Mouse (Mus musculus): ENCODE measurements around the gene Gtf3c1.

DNA sequence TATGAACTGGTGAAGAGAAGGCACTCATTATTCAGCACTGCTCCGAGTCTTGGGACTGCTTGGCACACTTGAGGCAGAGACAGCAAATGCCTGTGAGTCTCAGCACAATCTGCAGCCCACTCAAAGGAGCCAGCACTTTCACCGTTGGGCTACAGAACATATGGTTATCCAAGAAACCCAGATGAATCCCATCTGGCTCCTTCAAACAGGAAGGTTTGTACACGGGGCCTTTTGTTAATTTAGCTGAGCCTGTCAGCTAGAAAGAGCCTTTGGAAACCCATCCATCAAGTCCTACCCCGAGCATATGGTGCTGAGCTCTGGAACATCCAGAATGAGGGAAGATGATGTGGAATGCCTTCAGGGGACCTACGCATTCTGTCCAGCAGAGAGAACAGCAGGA, 13.5 kb downstream of the Gtf3c1 start:
- TF ChIP-seq CTCF (IDR thresholded peaks at IDR 0.05; ENCODE audit: low read depth, low read length) (no peak), POLR2AphosphoS5 (IDR thresholded peaks at IDR 0.05; ENCODE audit: insufficient replicate concordance, low read depth, low read length) (no peak)

Measured in G1E (cell line).